Mouse (Mus musculus): ENCODE data around the gene Zfp551. TPM values are rescaled to one million over a fixed set of nuclear protein-coding genes. Genes with fewer than 3 reads are reported as not detected.

Gene Zfp551
- 0.32 TPM for polyA plus RNA-seq (2014; fragmentation: Illumina TruSeq; extraction: RNeasy Lipid Tissue Mini Kit (QIAGEN cat#74804); ENCODE audit: insufficient read depth, low read depth, low replicate concordance)

GRCm38 (mm10) chr7:12422245-12422849 lies at the start of gene Zfp551:
Gene Zfp551 (minus strand): TSS chr7:12422751.

GRCm38 (mm10) chr7:12369173-12369572 lies 53.4 kb downstream of the Zfp551 start, which contains the start of gene Vmn1r84:
Gene Vmn1r84 (minus strand): TSS chr7:12369273.

Other genes starting within 250 kb of the Zfp551 start
- gene Vmn1r80, start 233.5 kb downstream of the Zfp551 start, polyA plus RNA-seq (2014; fragmentation: Illumina TruSeq; extraction: RNeasy Lipid Tissue Mini Kit (QIAGEN cat#74804); ENCODE audit: insufficient read depth, low read depth, low replicate concordance), result not detected
- gene Vmn1r81, start 154.5 kb downstream of the Zfp551 start, polyA plus RNA-seq (2014; fragmentation: Illumina TruSeq; extraction: RNeasy Lipid Tissue Mini Kit (QIAGEN cat#74804); ENCODE audit: insufficient read depth, low read depth, low replicate concordance), result not detected
- not detected for gene Vmn1r82, start 122.3 kb downstream of the Zfp551 start, polyA plus RNA-seq (2014; fragmentation: Illumina TruSeq; extraction: RNeasy Lipid Tissue Mini Kit (QIAGEN cat#74804); ENCODE audit: insufficient read depth, low read depth, low replicate concordance)
- gene Vmn1r83, start 93.3 kb downstream of the Zfp551 start, polyA plus RNA-seq (2014; fragmentation: Illumina TruSeq; extraction: RNeasy Lipid Tissue Mini Kit (QIAGEN cat#74804); ENCODE audit: insufficient read depth, low read depth, low replicate concordance), result not detected
- not detected for gene Vmn1r84, start 53.5 kb downstream of the Zfp551 start, polyA plus RNA-seq (2014; fragmentation: Illumina TruSeq; extraction: RNeasy Lipid Tissue Mini Kit (QIAGEN cat#74804); ENCODE audit: insufficient read depth, low read depth, low replicate concordance)
- 4.3 TPM for gene Zfp606, start 55.5 kb upstream of the Zfp551 start, polyA plus RNA-seq (2014; fragmentation: Illumina TruSeq; extraction: RNeasy Lipid Tissue Mini Kit (QIAGEN cat#74804); ENCODE audit: insufficient read depth, low read depth, low replicate concordance)
- gene 2900092C05Rik, start 89.8 kb upstream of the Zfp551 start, polyA plus RNA-seq (2014; fragmentation: Illumina TruSeq; extraction: RNeasy Lipid Tissue Mini Kit (QIAGEN cat#74804); ENCODE audit: insufficient read depth, low read depth, low replicate concordance), result not detected
- gene Vmn2r53, start 186.0 kb upstream of the Zfp551 start, polyA plus RNA-seq (2014; fragmentation: Illumina TruSeq; extraction: RNeasy Lipid Tissue Mini Kit (QIAGEN cat#74804); ENCODE audit: insufficient read depth, low read depth, low replicate concordance), result not detected
- not detected for gene Vmn2r54, start 217.6 kb upstream of the Zfp551 start, polyA plus RNA-seq (2014; fragmentation: Illumina TruSeq; extraction: RNeasy Lipid Tissue Mini Kit (QIAGEN cat#74804); ENCODE audit: insufficient read depth, low read depth, low replicate concordance)

Data from lung, adult 10 weeks (tissue).